Mouse (Mus musculus) forebrain, embryonic 15.5 days (tissue): Measurements from ENCODE around the gene Klrb1b. TPM values are rescaled to one million over a fixed set of nuclear protein-coding genes. Genes with fewer than 3 reads are reported as not detected.
A peak's percentile ranks its signal among the peaks of the same experiment; 100 is the strongest.

ENCODE experiments used
- ATAC-seq: fragments of 200-750 bp; cut with Nextera tagmentation; replicated peaks from 2 replicates; pipeline ENCODE4 v1.8.0; 2017; ENCODE audit warnings: mild to moderate bottlenecking, moderate TSS enrichment, moderate library complexity
- H3K27ac ChIP-seq: fragments of 300-500 bp; sonication (generic); replicated peaks from 2 replicates; pipeline ENCODE4 v1.5.1; 2015; ENCODE audit warnings: mild to moderate bottlenecking, inconsistent platforms
- H3K27me3 ChIP-seq: fragments of 300-500 bp; sonication (generic); 2 replicates; pipeline ENCODE4 v1.6.1; 2015; ENCODE audit warnings: inconsistent platforms
- H3K36me3 ChIP-seq: fragments of 300-500 bp; sonication (generic); 2 replicates; pipeline ENCODE4 v1.6.1; 2015; ENCODE audit warnings: mild to moderate bottlenecking, inconsistent platforms
- H3K4me1 ChIP-seq: fragments of 300-500 bp; sonication (generic); 2 replicates; pipeline ENCODE4 v1.6.1; 2015; ENCODE audit warnings: inconsistent platforms
- H3K4me2 ChIP-seq: fragments of 300-500 bp; sonication (generic); replicated peaks from 2 replicates; pipeline ENCODE4 v1.6.1; 2015; ENCODE audit warnings: mild to moderate bottlenecking, inconsistent platforms
- H3K4me3 ChIP-seq: fragments of 300-500 bp; sonication (generic); 2 replicates; pipeline ENCODE4 v1.5.1; 2015; ENCODE audit warnings: mild to moderate bottlenecking, inconsistent platforms
- H3K9ac ChIP-seq: fragments of 300-500 bp; sonication (generic); replicated peaks from 2 replicates; pipeline ENCODE4 v1.6.1; 2015; ENCODE audit warnings: mild to moderate bottlenecking, inconsistent platforms
- H3K9me3 ChIP-seq: fragments of 300-500 bp; sonication (generic); 2 replicates; pipeline ENCODE4 v1.6.1; 2016; ENCODE audit warnings: inconsistent platforms
- WGBS: fragments of 180-500 bp; shearing (Covaris S2); methylation state at CpG from one replicate; pipeline ENCODE4 v1.1.7; 2015; ENCODE audit warnings: mixed read lengths; 5-methylcytosine and 5-hydroxymethylcytosine counted together
- polyA plus RNA-seq: library from polyadenylated mRNA; unstranded; fragments of >200 nt; fragmentation: Nextera tagmentation; extraction: Ambion mirVana; gene quantifications from 2 replicates; pipeline ENCODE4 v1.2.1, GENCODE M21; 2015

Klrb1b gene
- not detected in 2 replicates for polyA plus RNA-seq

DNA sequence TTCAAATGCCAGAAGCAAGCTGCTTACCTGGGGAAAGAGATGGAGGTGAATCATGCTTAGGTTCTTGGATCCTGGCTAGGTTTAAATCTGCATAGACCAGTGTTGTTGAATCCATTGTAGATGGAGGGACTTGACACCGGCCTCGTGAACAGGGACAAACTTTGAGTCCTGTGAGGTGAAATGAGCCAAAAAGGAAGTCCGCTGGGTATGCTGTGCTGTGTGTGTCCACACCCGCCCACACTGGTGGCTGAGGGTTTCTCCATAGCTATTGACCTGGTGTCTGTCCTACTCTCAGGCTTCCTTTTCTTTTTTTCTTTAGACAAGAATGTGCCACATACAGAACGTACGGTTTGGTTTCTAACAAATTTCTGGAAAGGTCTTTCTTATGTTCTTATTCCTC, at the start of gene Klrb1b, which contains the start of gene Gm44511:
Klrb1b (minus strand) TSS at position 200 of the 400 bp plus-strand sequence.
Gm44511 (minus strand) TSS at position 184 of the 400 bp plus-strand sequence.
- H3K4me2 ChIP-seq: no peak within 1 kb of the TSS
- H3K27ac ChIP-seq: no peak within 1 kb of the TSS
- 89% methylated on average over 6 of the region's 6 CpGs for WGBS
- no peaks in the 10 kb centered on the region for H3K9me3 ChIP-seq
- H3K4me1 ChIP-seq: no peaks in the 10 kb centered on the region
- no peaks in the 10 kb centered on the region for H3K36me3 ChIP-seq
- no peak for ATAC-seq
- no peak within 1 kb of the TSS for H3K9ac ChIP-seq
- no peaks in the 10 kb centered on the region for H3K27me3 ChIP-seq
- no peak within 1 kb of the TSS for H3K4me3 ChIP-seq

DNA sequence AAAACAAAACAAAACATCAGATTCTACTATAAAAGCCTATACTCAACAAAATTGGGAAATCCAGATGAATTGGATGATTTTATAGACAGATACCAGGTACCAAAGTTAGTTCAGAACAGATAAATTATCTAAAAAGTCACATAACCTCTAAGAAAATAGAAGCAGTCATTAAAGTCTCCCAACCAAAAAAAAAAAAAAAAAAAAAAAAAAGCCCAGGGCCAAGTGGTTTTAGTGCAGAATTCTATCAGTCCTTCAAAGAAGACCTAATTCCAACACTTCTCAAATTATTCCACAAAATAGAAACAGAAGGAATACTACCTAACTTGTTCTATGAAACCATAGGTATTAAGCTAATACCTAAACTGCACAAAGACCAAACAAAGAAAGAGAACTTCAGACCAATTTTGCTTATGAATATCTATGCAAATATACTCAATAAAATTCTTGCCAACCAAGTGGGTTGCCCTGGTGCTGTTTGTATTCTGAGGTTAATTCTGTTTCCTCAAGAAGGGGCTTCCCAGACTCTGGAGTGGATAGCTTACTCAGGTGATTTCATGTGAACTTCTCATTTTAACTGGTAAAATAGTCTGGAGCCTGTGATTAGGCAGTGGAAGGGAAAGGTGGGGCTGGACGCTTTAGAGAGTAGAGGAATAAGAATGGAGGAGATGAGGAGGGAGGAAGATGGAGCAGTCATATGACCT, 45.9 kb upstream of the Klrb1b start:
- H3K4me3 ChIP-seq: no peak overlapping the region
- no peak overlapping the region for H3K27ac ChIP-seq
- H3K9me3 ChIP-seq: no peaks in the 10 kb centered on the region
- H3K4me2 ChIP-seq: no peak overlapping the region
- no peak overlapping the region for H3K9ac ChIP-seq
- H3K36me3 ChIP-seq: no peaks in the 10 kb centered on the region
- no peak for ATAC-seq
- WGBS: 91% methylated on average over 1 of the region's 1 CpGs
- no peaks in the 10 kb centered on the region for H3K4me1 ChIP-seq
- no peaks in the 10 kb centered on the region for H3K27me3 ChIP-seq

DNA sequence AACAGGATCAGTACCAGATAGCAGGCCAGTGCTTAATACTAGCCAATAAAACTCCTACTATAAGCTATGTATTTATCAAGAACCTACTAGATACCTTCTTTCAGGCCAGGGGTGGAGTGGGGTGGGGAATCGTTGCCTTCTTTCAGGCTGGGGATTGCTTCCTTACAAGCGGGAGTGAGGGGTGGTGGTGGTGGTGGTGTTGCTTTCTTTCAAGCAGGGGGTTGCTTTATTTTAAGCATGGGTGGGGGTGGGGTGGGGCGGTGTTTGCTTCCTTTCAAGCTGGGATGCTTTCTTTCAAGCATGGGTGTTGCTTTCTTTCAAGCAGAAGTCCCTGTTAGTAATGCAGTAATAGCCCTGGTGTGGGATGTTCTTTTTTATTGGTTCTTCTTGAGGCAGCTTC, 42.7 kb upstream of the Klrb1b start:
- Histone ChIP-seq H3K27me3 (no peaks in the 10 kb centered on the region), H3K4me2 (no peak overlapping the region), H3K27ac (no peak overlapping the region), H3K4me1 (no peaks in the 10 kb centered on the region), H3K36me3 (no peaks in the 10 kb centered on the region), H3K9ac (no peak overlapping the region), H3K4me3 (no peak overlapping the region), H3K9me3 (no peaks in the 10 kb centered on the region)
- WGBS: 8% methylated on average over 3 of the region's 3 CpGs
- ATAC-seq: no peak

DNA sequence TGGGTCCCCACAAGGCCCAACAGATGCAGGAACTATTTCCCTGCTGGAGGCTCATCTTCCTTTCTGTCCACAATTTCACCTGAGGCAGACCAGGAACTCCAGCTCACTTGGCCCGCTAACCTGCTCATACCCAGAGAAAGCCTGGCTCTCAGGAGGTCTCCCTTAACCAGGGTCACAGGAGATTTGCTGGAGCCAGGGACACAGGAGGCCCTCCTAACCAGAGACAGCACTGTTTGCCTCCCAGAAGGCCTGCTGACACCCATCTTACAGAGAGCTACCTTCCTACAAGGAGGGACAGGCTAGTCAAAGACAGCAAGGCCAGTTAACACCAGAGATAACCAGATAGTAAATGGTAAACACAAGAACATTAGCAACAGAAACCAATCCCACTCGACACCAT, 31.8 kb upstream of the Klrb1b start:
- Histone ChIP-seq H3K4me3 (no peak overlapping the region), H3K9me3 (no peaks in the 10 kb centered on the region), H3K4me2 (no peak overlapping the region), H3K4me1 (no peaks in the 10 kb centered on the region), H3K36me3 (no peaks in the 10 kb centered on the region), H3K27me3 (no peaks in the 10 kb centered on the region), H3K9ac (no peak overlapping the region), H3K27ac (no peak overlapping the region)
- WGBS: 91% methylated on average over 2 of the region's 2 CpGs
- no peak for ATAC-seq

DNA sequence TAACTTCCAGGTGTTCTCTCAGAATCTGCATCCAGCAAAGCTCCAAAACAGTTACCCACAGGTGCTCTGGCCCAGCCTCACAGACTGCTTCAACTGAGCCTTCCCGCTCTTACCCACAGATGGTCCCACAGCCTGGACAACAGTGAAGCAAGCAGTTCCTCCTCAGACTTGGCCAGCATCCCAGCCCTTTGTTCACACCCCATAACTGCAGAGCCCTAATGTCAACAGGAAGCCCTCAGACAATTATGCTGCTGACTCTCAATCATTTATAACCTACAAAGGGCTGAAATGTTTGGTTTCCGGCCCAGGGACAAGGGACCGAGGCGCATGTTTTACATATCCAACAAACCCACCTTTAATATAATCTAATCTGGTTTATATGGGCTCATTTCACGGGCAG, 30.1 kb upstream of the Klrb1b start:
- no peaks in the 10 kb centered on the region for H3K9me3 ChIP-seq
- H3K36me3 ChIP-seq: no peaks in the 10 kb centered on the region
- H3K4me1 ChIP-seq: no peaks in the 10 kb centered on the region
- H3K4me2 ChIP-seq: no peak overlapping the region
- no peak overlapping the region for H3K4me3 ChIP-seq
- H3K27ac ChIP-seq: no peak overlapping the region
- no peaks in the 10 kb centered on the region for H3K27me3 ChIP-seq
- peak; percentile 57; the same call in 1 of the 2 replicates for ATAC-seq
- no peak overlapping the region for H3K9ac ChIP-seq
- WGBS: 46% methylated on average over 5 of the region's 5 CpGs

DNA sequence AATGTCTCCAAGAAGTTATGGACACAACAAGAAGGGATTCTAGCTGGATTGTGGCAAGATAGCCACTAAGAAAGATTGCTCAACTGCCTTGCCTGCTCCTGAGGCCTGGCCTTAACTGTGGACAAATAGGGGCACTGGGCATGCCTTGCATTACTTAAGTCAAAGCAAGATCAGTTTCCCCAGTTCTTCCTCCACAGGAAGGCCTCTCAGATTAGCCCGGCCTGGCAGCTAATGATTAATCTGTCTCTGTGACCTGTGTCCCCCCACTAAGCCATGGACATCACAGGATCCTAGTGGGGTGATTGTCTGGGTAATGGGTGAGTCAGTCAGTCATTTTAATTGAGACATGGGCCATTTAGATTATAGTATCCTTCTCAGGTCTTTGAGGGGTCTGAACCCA, 29.3 kb upstream of the Klrb1b start:
- Histone ChIP-seq H3K4me2 (no peak overlapping the region), H3K9ac (no peak overlapping the region), H3K4me3 (no peak overlapping the region), H3K9me3 (no peaks in the 10 kb centered on the region), H3K27me3 (no peaks in the 10 kb centered on the region), H3K36me3 (no peaks in the 10 kb centered on the region), H3K27ac (no peak overlapping the region), H3K4me1 (no peaks in the 10 kb centered on the region)
- ATAC-seq: no peak
- WGBS: 94% methylated on average over 1 of the region's 1 CpGs

DNA sequence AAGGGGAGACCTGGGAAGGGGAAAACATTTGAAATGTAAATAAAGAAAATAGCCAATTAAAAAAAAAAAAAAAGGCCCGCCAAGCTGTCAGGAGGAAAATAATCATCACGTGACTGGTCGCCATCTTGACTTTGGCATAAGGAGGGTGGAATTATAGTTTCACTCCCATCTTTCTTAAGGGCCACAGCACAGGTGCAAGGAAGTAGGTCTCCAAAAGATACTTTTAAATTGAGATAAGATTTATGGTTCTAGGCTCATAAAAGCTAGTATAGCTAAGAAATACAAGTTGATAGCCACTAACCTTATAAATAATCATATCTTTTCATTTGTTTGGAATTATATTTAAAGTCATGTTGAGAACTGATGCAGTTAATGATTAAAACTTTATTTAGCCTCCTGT, 28.8 kb upstream of the Klrb1b start:
- 99% methylated on average over 3 of the region's 3 CpGs for WGBS

DNA sequence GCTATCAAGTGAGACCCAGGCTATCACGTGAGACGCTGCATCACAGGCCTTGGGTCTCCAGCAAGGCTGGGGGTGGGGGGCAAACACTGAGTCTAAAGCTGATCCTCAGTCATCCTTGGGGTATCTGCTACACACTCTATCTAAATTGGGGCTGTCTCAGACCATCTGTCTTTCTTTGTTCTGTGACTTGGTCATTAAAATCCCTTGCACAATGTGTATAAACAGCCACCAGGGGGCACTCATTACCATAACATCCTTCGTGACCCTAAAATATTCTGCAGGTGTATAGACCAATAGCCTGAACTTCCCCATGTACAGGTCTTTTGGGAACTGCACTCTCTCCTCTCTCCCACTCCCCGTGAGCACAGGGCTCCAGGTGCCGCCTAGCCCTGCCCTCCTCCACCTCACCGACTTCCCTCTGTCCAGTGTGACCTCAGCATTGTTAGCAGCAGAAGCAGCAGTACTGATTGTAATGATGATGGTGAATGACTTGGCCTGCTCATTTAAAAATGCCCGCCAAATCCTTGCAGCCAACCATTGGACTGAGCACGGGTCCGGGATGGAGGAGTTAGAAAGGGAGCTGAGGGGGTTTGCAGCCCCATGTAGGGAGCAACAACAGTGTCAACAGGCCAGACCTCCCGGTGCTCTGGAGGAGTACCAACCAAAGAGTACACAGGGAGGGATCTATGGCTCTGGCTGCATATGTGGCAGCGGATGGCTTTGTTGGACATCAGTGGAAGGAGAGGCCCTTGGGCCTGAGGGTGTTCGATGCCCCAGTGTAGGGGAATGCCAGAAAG, 28.1 kb upstream of the Klrb1b start:
- no peaks in the 10 kb centered on the region for H3K36me3 ChIP-seq
- no peaks in the 10 kb centered on the region for H3K9me3 ChIP-seq
- 44% methylated on average over 12 of the region's 12 CpGs for WGBS
- H3K4me3 ChIP-seq: no peak overlapping the region
- H3K9ac ChIP-seq: no peak overlapping the region; the same call in 1 of the 2 replicates
- H3K27me3 ChIP-seq: no peaks in the 10 kb centered on the region
- no peak overlapping the region for H3K27ac ChIP-seq
- H3K4me2 ChIP-seq: no peak overlapping the region
- H3K4me1 ChIP-seq: no peaks in the 10 kb centered on the region
- peak; percentile 78 for ATAC-seq

More for the DNA sequence above, 28.8 kb upstream of the Klrb1b start:
- Histone ChIP-seq H3K9ac (no peak overlapping the region), H3K4me2 (no peak overlapping the region), H3K27ac (no peak overlapping the region), H3K36me3 (no peaks in the 10 kb centered on the region), H3K4me1 (no peaks in the 10 kb centered on the region), H3K27me3 (no peaks in the 10 kb centered on the region), H3K9me3 (no peaks in the 10 kb centered on the region), H3K4me3 (no peak overlapping the region)
- no peak for ATAC-seq

DNA sequence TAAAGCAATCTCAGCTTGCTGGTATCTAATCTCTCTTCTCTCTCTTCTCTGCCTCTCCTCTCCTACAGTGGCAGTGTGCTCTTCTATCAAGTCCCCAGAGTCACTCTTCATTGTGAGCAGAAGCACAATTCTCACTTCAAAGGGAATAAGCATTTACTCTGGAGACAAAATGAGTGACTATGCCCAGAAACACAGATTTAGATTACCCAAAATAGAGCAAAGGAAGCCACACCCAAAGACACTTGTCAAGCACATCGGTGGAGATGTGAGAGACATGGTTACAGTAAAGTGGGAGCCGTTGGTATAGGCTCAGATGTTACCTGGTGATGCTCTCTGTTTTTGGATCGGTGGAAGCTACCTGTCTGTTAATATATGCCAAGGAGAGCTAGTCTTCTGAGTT, 26.6 kb upstream of the Klrb1b start:
- H3K27ac ChIP-seq: no peak overlapping the region
- H3K27me3 ChIP-seq: no peaks in the 10 kb centered on the region
- H3K9me3 ChIP-seq: no peaks in the 10 kb centered on the region
- H3K4me2 ChIP-seq: no peak overlapping the region
- no peaks in the 10 kb centered on the region for H3K4me1 ChIP-seq
- no peak overlapping the region for H3K9ac ChIP-seq
- H3K36me3 ChIP-seq: no peaks in the 10 kb centered on the region
- WGBS: 85% methylated on average over 3 of the region's 3 CpGs
- ATAC-seq: no peak
- H3K4me3 ChIP-seq: no peak overlapping the region

DNA sequence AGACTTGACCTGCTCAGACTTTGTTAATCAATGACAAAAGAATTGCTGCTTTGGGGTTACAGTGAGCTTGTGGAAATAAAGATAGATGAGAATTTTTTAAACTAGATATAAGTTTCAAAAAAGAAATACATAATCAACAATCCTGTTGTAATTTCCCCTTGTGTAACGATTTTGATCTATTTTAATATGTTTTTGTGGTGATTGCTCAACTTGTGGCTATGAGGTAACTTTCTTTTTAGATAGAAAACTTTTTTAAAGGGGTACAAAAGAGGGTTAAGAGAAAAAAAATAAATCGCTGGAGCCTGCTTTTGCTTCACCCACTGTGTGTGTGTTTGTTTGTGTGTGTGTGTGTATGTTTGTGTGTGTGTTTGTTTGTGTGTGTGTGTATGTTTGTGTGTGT, 25.0 kb upstream of the Klrb1b start:
- Histone ChIP-seq H3K4me1 (no peaks in the 10 kb centered on the region), H3K4me3 (no peak overlapping the region), H3K36me3 (no peaks in the 10 kb centered on the region), H3K27ac (no peak overlapping the region), H3K9ac (no peak overlapping the region), H3K4me2 (no peak overlapping the region), H3K27me3 (no peaks in the 10 kb centered on the region), H3K9me3 (no peaks in the 10 kb centered on the region)
- WGBS: 87% methylated on average over 2 of the region's 2 CpGs
- no peak for ATAC-seq

DNA sequence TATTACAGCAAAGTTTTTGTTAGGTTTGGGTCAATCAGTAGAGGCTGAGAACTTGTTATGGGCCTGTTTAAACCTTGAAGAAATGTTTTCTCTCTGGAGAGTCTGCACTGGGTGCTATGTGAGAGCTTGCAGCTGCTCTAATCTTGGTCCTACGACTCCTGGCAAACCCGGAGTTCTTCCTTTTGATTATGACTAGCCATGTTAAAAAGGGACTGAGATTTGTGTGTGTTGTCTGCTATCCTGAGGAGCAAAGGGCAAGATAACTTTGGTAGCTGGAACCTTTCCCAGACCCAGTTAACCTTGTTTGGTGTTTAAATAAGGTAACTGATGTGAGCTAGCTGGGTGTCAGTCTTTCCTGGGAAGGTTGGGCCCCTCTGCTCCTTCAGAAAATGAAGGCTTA, 24.5 kb upstream of the Klrb1b start:
- no peaks in the 10 kb centered on the region for H3K4me1 ChIP-seq
- no peak overlapping the region for H3K27ac ChIP-seq
- H3K36me3 ChIP-seq: no peaks in the 10 kb centered on the region
- WGBS: 84% methylated on average over 2 of the region's 2 CpGs
- H3K9ac ChIP-seq: no peak overlapping the region
- H3K4me2 ChIP-seq: no peak overlapping the region
- no peak overlapping the region for H3K4me3 ChIP-seq
- no peak for ATAC-seq
- no peaks in the 10 kb centered on the region for H3K9me3 ChIP-seq
- H3K27me3 ChIP-seq: no peaks in the 10 kb centered on the region

DNA sequence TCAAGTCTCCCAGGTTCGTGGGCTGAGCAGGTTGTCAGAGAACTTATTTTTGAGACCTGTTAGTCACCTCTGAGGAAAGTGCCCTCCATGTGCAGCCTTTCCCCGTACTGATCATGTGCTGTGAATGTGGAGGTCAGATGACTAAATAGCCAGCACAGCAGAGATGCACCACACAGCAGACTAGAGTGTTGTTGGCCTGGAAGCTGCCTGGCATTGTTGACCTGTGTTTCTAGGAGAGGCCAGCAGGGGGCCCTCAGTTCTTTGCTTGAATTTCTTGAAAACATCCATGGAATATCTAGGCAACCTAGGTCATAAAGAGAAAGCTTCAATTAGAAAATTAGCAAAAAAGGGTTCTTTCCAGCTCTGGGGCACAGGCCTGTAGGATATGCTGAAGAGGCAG, 23.8 kb upstream of the Klrb1b start:
- Histone ChIP-seq H3K27ac (no peak overlapping the region), H3K9ac (no peak overlapping the region), H3K27me3 (no peaks in the 10 kb centered on the region), H3K36me3 (no peaks in the 10 kb centered on the region), H3K4me2 (no peak overlapping the region), H3K4me3 (no peak overlapping the region), H3K4me1 (no peaks in the 10 kb centered on the region), H3K9me3 (no peaks in the 10 kb centered on the region)
- 52% methylated on average over 2 of the region's 2 CpGs for WGBS
- 0 out of 2 replicates have a peak, but pooled peaks have one; percentile 20 for ATAC-seq
